Mouse (Mus musculus) CH12.LX (cell line): ENCODE results near the gene Socs3.

Source experiments
- CTCF ChIP-seq, 2 experiments: IDR thresholded peaks in 1 of 2; conservative IDR thresholded peaks in 1 of 2; 2 replicates each; pipeline ENCODE4 v1.5.1; 2011 to 2012; ENCODE audit warnings: low read depth in 2 of 2, low read length in 2 of 2, improper control_type of control experiment in 1 of 2, inconsistent platforms in 1 of 2, mild to moderate bottlenecking in 1 of 2, moderate library complexity in 1 of 2
- ELF1 ChIP-seq: IDR thresholded peaks from 2 replicates; pipeline ENCODE4 v1.6.1; 2014; ENCODE audit warnings: low read depth, mild to moderate bottlenecking, inconsistent platforms, low read length, improper control_type of control experiment
- PAX5 ChIP-seq: IDR thresholded peaks from 2 replicates; pipeline ENCODE4 v1.6.1; 2012; ENCODE audit warnings: low read length, inconsistent platforms, mixed read lengths
- RAD21 ChIP-seq: IDR thresholded peaks from 2 replicates; pipeline ENCODE4 v1.6.1; 2011; ENCODE audit warnings: low read depth, mild to moderate bottlenecking, low read length, improper control_type of control experiment, moderate library complexity
- RCOR1 ChIP-seq: conservative IDR thresholded peaks from 2 replicates; pipeline ENCODE4 v1.6.1; 2012; ENCODE audit warnings: low read depth, mild to moderate bottlenecking, inconsistent platforms, low read length, improper control_type of control experiment

DNA sequence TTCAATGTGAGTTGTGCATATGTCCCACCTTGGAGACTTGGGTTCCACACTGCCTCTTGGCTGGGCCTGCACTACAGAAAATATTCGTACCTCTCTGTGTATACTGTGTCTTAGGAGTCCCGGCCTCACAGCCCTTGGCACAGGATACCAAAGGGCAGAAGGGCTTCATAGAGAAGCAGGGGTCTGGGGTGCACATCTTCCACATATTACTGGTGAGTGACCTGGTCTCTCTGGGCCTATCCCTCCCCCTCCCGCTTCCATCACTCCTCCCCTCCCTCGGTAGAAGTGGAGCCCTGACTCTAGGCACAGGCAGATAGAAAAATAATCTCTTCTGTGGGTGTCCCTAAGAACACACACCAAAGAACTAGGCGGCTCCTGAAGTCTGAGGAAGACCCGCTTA is 38.3 kb downstream of the Socs3 start:
- TF ChIP-seq ELF1 (no peak), RAD21 (no peak), PAX5 (no peak), CTCF (conservative IDR thresholded peaks at IDR 0.05 in 1 of 2, IDR thresholded peaks at IDR 0.05 in 1 of 2; ENCODE audit: low read depth in 2 of 2, low read length in 2 of 2) (no peak), RCOR1 (no peak)
